Mouse (Mus musculus) hematopoietic multipotent progenitor cell, adult 10-12 weeks (in vitro differentiated cells): ENCODE measurements around the gene Rcan1. TPM values are rescaled to one million over a fixed set of nuclear protein-coding genes. Genes with fewer than 3 reads are reported as not detected.

Source experiments
- polyA plus RNA-seq: library from polyadenylated mRNA; stranded (reverse); fragments of >175 nt; gene quantifications from 2 replicates; pipeline ENCODE4 v1.2.3, GENCODE M21; 2012; ENCODE audit warnings: low replicate concordance

Rcan1 gene
- polyA plus RNA-seq: 8.0 and 9.5 TPM in 2 replicates

GRCm38 (mm10) chr16:92470706-92471105 lies at the start of gene Rcan1:
TSS of gene Rcan1 (minus strand) at chr16:92470867.

DNA sequence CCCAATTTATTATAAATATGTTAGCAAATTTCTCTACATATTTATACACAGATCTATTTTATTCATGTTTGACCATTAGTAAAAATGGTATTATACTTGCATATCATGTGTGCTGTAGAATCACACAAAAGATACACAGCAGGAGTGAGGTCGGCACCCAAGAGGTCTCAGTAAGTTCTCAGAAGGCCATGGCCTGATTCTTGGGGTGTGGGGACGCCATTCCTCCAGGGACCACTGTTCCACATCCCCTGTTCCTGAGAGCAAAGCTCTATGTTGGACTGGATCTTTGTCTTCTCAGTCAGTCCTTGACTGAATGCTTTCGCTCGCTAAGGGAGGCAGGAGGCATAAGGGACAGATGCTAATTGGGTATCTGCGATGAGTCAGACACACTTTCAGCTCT lies 14.8 kb upstream of the Rcan1 start, which contains the start of gene Clic6:
Gene Clic6, plus strand, starts transcription at position 301 of the 400 bp plus-strand sequence.

GRCm38 (mm10) chr16:92359229-92359628 lies 111.4 kb downstream of the Rcan1 start, which contains the start of gene Kcne1:
TSS of gene Kcne1 (minus strand) at chr16:92359468.

Other genes starting within 250 kb of the Rcan1 start
- not detected in 2 replicates for gene Kcne2, start 178.5 kb downstream of the Rcan1 start, polyA plus RNA-seq
- gene Smim11, start 169.6 kb downstream of the Rcan1 start, polyA plus RNA-seq: 7.1 and 9.8 TPM in 2 replicates
- gene Fam243, start 149.4 kb downstream of the Rcan1 start, polyA plus RNA-seq: not detected in 2 replicates
- gene Kcne1, start 111.4 kb downstream of the Rcan1 start, polyA plus RNA-seq: not detected in 2 replicates
- gene Clic6, start 14.9 kb upstream of the Rcan1 start, polyA plus RNA-seq: not detected in 2 replicates